Mouse (Mus musculus) testis, adult 2 months (tissue): ENCODE results near the gene Nomo1.
A peak's percentile ranks its signal among the peaks of the same experiment; 100 is the strongest.

Experiments
- CTCF ChIP-seq: fragments of 200-500 bp; IDR thresholded peaks from 2 replicates; pipeline ENCODE4 v1.5.1; 2012; ENCODE audit warnings: low read depth, mild to moderate bottlenecking, inconsistent platforms, low read length, moderate library complexity; ENCODE audit not compliant: control insufficient read depth, insufficient read depth, insufficient replicate concordance
- POLR2A ChIP-seq: fragments of 200-500 bp; IDR thresholded peaks from 2 replicates; pipeline ENCODE4 v1.6.1; 2012; ENCODE audit warnings: low read depth, mild to moderate bottlenecking, inconsistent platforms, low read length, moderate library complexity; ENCODE audit not compliant: control insufficient read depth

DNA sequence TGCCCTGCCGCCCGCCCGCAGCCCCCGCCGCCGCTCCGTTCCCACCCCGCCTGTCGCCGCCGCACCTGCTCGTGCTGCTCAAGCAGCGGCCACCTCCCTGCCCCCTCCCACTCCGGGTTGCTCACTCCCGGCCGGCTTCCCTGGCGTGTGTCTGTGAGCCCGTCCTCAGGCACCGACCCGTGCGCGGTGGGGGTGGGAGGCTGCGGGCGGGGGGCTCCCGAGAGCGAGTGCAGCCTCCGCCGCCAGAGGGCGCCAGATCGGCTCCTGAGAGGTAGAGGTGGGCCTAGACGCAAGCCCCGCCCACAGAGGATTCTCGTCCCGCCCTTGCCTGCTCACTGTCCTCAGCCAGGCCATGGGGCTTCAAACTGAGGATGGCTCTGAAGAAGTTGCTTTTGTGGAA lies 67.1 kb downstream of the Nomo1 start, which contains the start of gene Kcnj11:
- TF ChIP-seq CTCF (peak; percentile 83), POLR2A (no peak)
